Mouse (Mus musculus) cortical plate, adult 2 months (tissue): ENCODE measurements at regions not wholly inside any gene's neighbourhood (a gene's known extent, or its start where the extent isn't known, plus 50 kb on each side); places are given as distances from the start of the nearest gene placed in this dataset.

Source experiments
- H3K27ac ChIP-seq: fragments of 200-500 bp; 2 replicates; pipeline ENCODE4 v1.5.1; 2012; ENCODE audit warnings: low read length, control low read depth, inconsistent platforms; ENCODE audit not compliant: insufficient read depth
- H3K4me1 ChIP-seq: fragments of 200-500 bp; 2 replicates; pipeline ENCODE4 v1.6.1; 2011; ENCODE audit warnings: low read length; ENCODE audit not compliant: control insufficient read depth, insufficient read depth
- H3K4me3 ChIP-seq: fragments of 200-500 bp; 2 replicates; pipeline ENCODE4 v1.5.1; 2011; ENCODE audit warnings: mild to moderate bottlenecking, low read length, control low read depth; ENCODE audit not compliant: insufficient read depth
- CTCF ChIP-seq: fragments of 200-500 bp; IDR thresholded peaks from 2 replicates; pipeline ENCODE4 v1.5.1; 2011; ENCODE audit warnings: mild to moderate bottlenecking, control low read depth, low read length; ENCODE audit not compliant: insufficient read depth; ENCODE audit errors: extremely low read depth
- POLR2A ChIP-seq: fragments of 200-500 bp; IDR thresholded peaks from 2 replicates; pipeline ENCODE4 v1.6.1; 2011; ENCODE audit warnings: mild to moderate bottlenecking, low read length, control low read depth; ENCODE audit not compliant: insufficient read depth; ENCODE audit errors: extremely low read depth

DNA sequence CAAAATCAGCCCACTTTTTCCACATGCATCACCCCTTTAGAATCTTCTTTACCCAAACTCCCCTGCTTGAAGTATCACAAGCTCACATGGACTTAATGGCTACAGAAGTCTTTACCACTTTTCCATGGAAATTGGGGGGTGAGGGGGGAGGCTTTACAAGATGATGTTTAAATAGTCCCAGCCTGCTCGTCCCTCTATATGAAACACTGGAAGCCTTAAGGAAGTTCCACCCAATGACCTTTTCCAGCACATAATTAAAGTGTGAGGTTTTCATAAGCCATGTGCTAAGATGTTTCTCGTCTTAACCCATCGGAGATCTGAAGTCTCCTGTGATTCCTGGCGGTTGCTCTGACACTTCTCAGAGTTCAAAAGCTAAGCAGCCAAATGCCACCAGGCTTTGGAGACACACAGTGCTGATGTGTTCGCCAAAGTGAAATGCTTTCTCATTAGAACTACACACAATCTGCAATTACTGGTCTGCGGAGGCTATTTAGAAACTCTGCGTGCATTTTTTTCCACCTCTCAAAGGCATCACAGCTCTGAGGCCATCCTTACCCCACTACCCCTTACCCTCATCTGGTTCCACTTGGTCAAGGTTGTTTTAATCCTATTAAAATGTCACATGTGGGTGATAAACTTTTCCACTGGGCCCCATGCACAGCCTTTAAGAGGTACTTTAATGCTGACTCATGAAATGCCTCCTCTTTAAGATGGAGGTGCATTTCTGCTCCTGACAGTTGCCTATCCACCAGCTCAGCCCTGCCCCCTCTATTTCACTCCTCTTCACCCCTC lies 116.3 kb upstream of the Cd180 start:
- TF ChIP-seq POLR2A (no peak), CTCF (no peak)
- peaks cover 2% of the 10 kb centered on the region for H3K4me1 ChIP-seq
- no peak overlapping the region for H3K27ac ChIP-seq
- no peak overlapping the region for H3K4me3 ChIP-seq

DNA sequence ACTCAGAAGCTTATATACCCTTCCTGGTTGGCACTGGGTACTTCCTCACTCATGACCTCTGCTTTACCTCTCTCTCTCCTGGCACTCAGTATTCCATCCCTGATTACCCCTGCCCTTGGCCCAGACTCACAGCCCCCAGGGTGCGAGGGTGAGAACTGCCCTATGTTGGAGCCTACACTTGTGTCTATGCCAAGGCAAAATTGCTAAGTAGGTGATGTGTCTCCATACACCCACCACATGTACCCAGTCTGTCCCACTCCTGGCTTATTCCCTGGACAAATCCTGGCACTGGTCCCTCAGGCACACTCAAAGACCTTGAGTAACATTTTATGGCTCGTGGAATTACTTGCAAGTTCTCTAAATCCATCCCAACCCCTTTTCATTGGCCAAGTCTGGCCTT lies 114.5 kb upstream of the Cd180 start:
- H3K4me3 ChIP-seq = no peak overlapping the region
- H3K27ac ChIP-seq = no peak overlapping the region
- no peak for TF ChIP-seq POLR2A
- TF ChIP-seq CTCF = no peak
- H3K4me1 ChIP-seq = no peaks in the 10 kb centered on the region

GRCm38 (mm10) chr13:102579638-102580037 lies 113.7 kb upstream of the Cd180 start:
- Histone ChIP-seq H3K4me3 (no peak overlapping the region), H3K4me1 (no peaks in the 10 kb centered on the region), H3K27ac (no peak overlapping the region)
- TF ChIP-seq CTCF (no peak), POLR2A (no peak)

DNA sequence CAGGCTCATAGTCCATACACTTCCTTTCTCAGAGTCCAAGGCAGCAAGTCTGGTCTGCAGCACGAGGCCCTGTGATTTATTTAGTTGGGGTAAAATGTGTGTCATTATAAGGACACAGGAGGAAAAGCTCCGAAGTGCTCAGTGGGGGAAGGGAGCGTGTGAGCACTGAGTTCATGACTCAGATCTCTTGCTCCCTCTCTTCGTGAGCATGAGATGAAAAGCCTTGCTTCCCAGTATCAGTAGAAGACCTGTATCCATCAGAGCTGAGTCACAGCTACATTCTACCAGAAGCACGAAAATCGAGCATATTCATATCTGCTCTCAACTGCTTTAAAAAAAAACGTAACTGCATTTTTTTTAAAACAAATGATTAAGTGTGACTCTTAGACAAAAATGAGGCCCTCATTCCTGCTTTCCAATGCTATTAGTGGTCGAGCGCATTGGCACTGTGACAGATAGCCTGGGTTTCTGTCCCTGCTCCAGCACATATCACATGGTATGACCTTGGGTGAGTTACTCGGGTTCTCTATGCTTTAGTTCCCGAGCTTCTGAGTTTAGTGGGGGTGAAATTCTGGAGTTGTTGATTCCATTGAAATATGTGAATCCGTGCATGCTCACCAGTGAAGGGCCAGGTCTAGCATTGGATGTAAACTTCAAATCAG lies 109.2 kb upstream of the Cd180 start:
- Histone ChIP-seq H3K4me1 (no peaks in the 10 kb centered on the region), H3K27ac (no peak overlapping the region)
- TF ChIP-seq CTCF (no peak), POLR2A (no peak)

GRCm38 (mm10) chr13:102586215-102586614 lies 107.1 kb upstream of the Cd180 start:
- no peak for TF ChIP-seq CTCF
- TF ChIP-seq POLR2A = no peak
- no peak overlapping the region for H3K4me3 ChIP-seq

More for the DNA sequence above, 109.2 kb upstream of the Cd180 start:
- no peak overlapping the region for H3K4me3 ChIP-seq

DNA sequence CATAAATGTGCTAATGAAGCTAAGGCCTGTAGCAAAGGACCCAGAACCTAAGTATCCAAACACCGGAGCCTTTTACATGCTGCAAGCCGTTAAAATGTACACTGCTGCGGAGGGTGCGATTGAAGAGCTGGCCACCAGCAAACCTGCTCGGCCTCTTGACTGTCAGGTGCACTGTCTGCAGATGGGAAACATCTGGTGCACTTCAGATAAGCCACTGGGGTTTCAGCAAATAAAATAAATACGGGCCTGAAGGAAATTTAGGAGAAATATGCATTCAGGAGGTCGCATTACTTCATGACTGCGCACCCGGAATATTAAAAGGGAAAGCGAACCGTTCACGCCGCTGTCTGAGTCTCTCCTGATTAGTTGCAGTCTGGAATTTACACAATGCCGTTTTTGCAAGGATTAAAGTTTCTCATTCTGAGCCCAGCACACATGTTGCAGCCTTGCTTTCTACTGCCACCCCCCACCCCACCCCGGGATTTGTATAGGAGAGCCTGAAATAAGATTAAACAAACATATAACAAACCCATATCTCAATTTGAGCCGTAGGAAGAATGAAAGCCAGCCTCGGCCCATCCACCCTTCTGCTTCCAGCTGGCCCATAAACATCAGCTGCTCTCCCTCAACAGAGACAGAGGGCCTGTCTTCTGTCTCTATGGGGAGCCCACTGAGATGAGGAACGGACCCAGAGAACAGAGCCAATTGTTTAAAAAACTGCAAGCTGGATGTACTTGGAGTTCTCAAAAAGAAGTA lies 103.5 kb upstream of the Cd180 start:
- TF ChIP-seq POLR2A = no peak
- no peak for TF ChIP-seq CTCF
- Histone ChIP-seq H3K4me3 (no peak overlapping the region), H3K4me1 (peaks cover 2% of the 10 kb centered on the region), H3K27ac (peak overlapping the region; percentile 44; the same call in 1 of the 2 replicates)

More at GRCm38 (mm10) chr13:102586215-102586614, 107.1 kb upstream of the Cd180 start:
- no peaks in the 10 kb centered on the region; the same call in 1 of the 2 replicates for H3K4me1 ChIP-seq
- H3K27ac ChIP-seq = no peak overlapping the region

DNA sequence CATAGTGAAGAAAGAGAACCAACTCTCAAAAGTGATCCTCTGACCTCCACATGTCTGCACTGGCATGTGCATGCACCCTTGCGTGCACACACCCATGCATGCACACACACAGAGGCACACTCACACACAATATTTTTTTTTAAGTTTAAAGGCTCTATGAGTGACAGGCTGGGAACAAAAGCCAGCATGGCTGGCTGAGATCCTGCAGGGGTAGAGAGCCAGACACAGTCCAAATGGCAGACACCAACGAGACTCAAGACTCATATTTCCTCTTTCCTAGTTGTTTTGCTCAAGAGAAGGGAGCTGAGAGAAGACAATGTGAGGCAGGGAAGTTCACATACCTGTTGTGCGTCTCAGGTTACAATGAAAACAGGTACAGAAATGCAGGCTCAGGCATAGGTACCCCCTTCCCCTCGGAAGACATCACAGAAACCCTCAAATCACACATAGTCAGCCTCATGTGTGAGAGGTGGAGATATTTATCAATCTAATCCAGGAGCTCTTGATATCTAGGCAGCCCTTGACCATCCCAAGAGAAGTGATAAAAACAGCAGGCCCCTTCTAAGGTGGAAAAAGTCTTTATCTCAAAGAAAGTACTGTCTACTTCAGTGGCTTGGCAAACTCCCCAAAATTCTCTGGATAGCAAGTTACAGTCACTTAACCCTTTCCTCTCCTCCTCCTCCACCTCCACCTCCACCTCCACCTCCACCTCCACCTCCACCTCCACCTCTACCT lies 101.4 kb upstream of the Cd180 start:
- Histone ChIP-seq H3K4me3 (no peak overlapping the region), H3K27ac (no peak overlapping the region), H3K4me1 (peaks cover 2% of the 10 kb centered on the region)
- no peak for TF ChIP-seq POLR2A
- TF ChIP-seq CTCF = no peak

- no peak for TF ChIP-seq CTCF
- TF ChIP-seq POLR2A = no peak
- peak overlapping the region; percentile 72; the same call in 1 of the 2 replicates for H3K27ac ChIP-seq
- no peak overlapping the region for H3K4me3 ChIP-seq
- H3K4me1 ChIP-seq = peaks cover 2% of the 10 kb centered on the region
Measured at GRCm38 (mm10) chr13:102593405-102594200, 99.8 kb upstream of the Cd180 start.
